Mouse (Mus musculus) midbrain, postnatal 0 days (tissue): ENCODE measurements around the gene Mrap. TPM values are rescaled to one million over a fixed set of nuclear protein-coding genes. Genes with fewer than 3 reads are reported as not detected.
A peak's percentile ranks its signal among the peaks of the same experiment; 100 is the strongest.

Source experiments
- ATAC-seq: fragments of 200-750 bp; cut with Nextera tagmentation; 2 replicates; pipeline ENCODE4 v1.8.0; 2017; ENCODE audit warnings: moderate number of reproducible peaks, mild to moderate bottlenecking, moderate TSS enrichment, moderate library complexity; ENCODE audit not compliant: low FRiP score
- DNase-seq: peaks from one replicate; pipeline ENCODE4 v3.0.0-alpha.2; 2015; ENCODE audit warnings: low spot score
- H3K27ac ChIP-seq: fragments of 300-500 bp; sonication (generic); 2 replicates; pipeline ENCODE4 v1.5.1; 2014; ENCODE audit warnings: low read depth, mild to moderate bottlenecking, low read length, mixed read lengths
- H3K27me3 ChIP-seq: fragments of 300-500 bp; sonication (generic); 2 replicates; pipeline ENCODE4 v1.6.1; 2014; ENCODE audit warnings: low read length, control low read depth, mixed read lengths; ENCODE audit not compliant: insufficient read depth
- H3K36me3 ChIP-seq: fragments of 300-500 bp; sonication (generic); 2 replicates; pipeline ENCODE4 v1.6.1; 2014; ENCODE audit warnings: low read length, control low read depth, mixed read lengths; ENCODE audit not compliant: insufficient read depth
- H3K4me1 ChIP-seq: fragments of 300-500 bp; sonication (generic); 2 replicates; pipeline ENCODE4 v1.6.1; 2014; ENCODE audit warnings: mild to moderate bottlenecking, control low read depth, antibody characterized with exemption, low read length, mixed read lengths; ENCODE audit not compliant: insufficient read depth
- H3K4me2 ChIP-seq: fragments of 300-500 bp; sonication (generic); 2 replicates; pipeline ENCODE4 v1.6.1; 2014; ENCODE audit warnings: low read depth, mild to moderate bottlenecking, low read length, mixed read lengths; ENCODE audit not compliant: poor library complexity, severe bottlenecking
- H3K4me3 ChIP-seq: fragments of 300-500 bp; sonication (generic); 2 replicates; pipeline ENCODE4 v1.5.1; 2014; ENCODE audit warnings: low read depth, mild to moderate bottlenecking, low read length, moderate library complexity
- H3K9ac ChIP-seq: fragments of 300-500 bp; sonication (generic); replicated peaks from 2 replicates; pipeline ENCODE4 v1.6.1; 2014; ENCODE audit warnings: mild to moderate bottlenecking, low read length, moderate library complexity, mixed read lengths; ENCODE audit not compliant: poor library complexity, severe bottlenecking
- H3K9me3 ChIP-seq: fragments of 300-500 bp; sonication (generic); 2 replicates; pipeline ENCODE4 v1.6.1; 2016; ENCODE audit warnings: low read length, control low read depth
- CTCF ChIP-seq: IDR thresholded peaks from 2 replicates; pipeline ENCODE4 v1.5.1; 2016; ENCODE audit warnings: antibody characterized with exemption, mild to moderate bottlenecking
- WGBS: fragments of 180-500 bp; shearing (Covaris S2); extraction: QIAGEN DNeasy Blood & Tissue Kit; methylation state at CpG from one replicate; pipeline ENCODE4 v1.1.7; 2014; 5-methylcytosine and 5-hydroxymethylcytosine counted together
- polyA plus RNA-seq: library from polyadenylated mRNA; unstranded; fragments of >200 nt; fragmentation: Nextera tagmentation; extraction: Ambion mirVana; gene quantifications from 2 replicates; pipeline ENCODE4 v1.2.1, GENCODE M21; 2015
- total RNA-seq: library from RNA; depleted of rRNA; stranded (reverse); fragments of >200 nt; gene quantifications from 2 replicates; pipeline ENCODE4 v1.2.3, GENCODE M21; 2014

The Mrap gene
- total and polyA plus RNA-seq, 2 experiments from 2014 or later, result 0.41 to 0.77 TPM

DNA sequence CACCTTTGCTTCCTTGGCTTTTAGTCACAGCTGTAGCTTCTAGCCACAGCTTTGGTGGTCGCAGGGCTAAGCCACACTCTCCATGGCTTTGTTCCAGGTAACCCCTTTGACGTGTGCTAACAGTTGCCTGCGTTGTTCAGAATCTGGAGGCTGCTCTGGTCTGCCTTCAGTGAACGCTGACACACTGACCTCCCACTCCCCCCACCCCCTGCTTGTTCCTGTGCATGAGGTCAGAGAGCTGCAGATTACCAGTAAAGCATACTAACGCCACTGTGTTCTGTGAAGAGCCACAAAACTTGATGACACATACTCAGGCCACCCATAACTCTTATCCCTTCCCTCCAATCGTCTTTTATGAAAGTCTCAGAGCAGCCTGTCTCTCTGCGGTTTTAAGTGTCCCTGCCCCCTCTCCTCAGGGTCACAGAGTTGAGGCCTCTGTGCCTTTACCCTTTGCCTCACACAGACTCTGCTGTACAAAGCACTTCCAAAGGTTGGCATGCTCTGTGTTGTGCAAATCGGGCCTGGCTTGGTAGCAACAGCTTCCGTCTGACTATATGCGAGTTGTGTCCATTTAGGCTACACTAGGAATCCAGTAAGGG is 1.2 kb upstream of the Mrap start:
- Histone ChIP-seq H3K9me3 (no peaks in the 10 kb centered on the region; the same call in 1 of the 2 replicates), H3K27ac (no peak overlapping the region), H3K36me3 (no peaks in the 10 kb centered on the region), H3K4me2 (no peak overlapping the region), H3K9ac (no peak overlapping the region), H3K27me3 (no peaks in the 10 kb centered on the region), H3K4me1 (no peaks in the 10 kb centered on the region), H3K4me3 (no peak overlapping the region)
- 74% methylated on average over 10 of the region's 10 CpGs for WGBS
- TF ChIP-seq CTCF, result no peak
- no peak for ATAC-seq
- no peak for DNase-seq

- TF ChIP-seq CTCF, result no peak
- WGBS, result 87% methylated on average over 6 of the region's 6 CpGs
- Histone ChIP-seq H3K27me3 (no peaks in the 10 kb centered on the region), H3K4me3 (no peak overlapping the region), H3K4me2 (no peak overlapping the region), H3K9me3 (no peaks in the 10 kb centered on the region), H3K27ac (no peak overlapping the region), H3K9ac (no peak overlapping the region), H3K4me1 (no peaks in the 10 kb centered on the region), H3K36me3 (peaks cover 16% of the 10 kb centered on the region)
- ATAC-seq (no peak), DNase-seq (no peak)
These were observed 9.1 kb downstream of the Mrap start for GRCm38 (mm10) chr16:90747143-90747542.

- WGBS, result 95% methylated on average over 7 of the region's 7 CpGs
- H3K27ac ChIP-seq, result no peak overlapping the region
- H3K9me3 ChIP-seq, result no peaks in the 10 kb centered on the region
- no peak overlapping the region for H3K4me2 ChIP-seq
- no peak for ATAC-seq
- no peak for DNase-seq
- no peak overlapping the region for H3K9ac ChIP-seq
- H3K36me3 ChIP-seq, result peaks cover 22% of the 10 kb centered on the region
- TF ChIP-seq CTCF, result no peak
- H3K4me3 ChIP-seq, result no peak overlapping the region
- no peaks in the 10 kb centered on the region for H3K4me1 ChIP-seq
- no peaks in the 10 kb centered on the region for H3K27me3 ChIP-seq
These were observed 10.2 kb downstream of the Mrap start for GRCm38 (mm10) chr16:90748169-90748568.

DNA sequence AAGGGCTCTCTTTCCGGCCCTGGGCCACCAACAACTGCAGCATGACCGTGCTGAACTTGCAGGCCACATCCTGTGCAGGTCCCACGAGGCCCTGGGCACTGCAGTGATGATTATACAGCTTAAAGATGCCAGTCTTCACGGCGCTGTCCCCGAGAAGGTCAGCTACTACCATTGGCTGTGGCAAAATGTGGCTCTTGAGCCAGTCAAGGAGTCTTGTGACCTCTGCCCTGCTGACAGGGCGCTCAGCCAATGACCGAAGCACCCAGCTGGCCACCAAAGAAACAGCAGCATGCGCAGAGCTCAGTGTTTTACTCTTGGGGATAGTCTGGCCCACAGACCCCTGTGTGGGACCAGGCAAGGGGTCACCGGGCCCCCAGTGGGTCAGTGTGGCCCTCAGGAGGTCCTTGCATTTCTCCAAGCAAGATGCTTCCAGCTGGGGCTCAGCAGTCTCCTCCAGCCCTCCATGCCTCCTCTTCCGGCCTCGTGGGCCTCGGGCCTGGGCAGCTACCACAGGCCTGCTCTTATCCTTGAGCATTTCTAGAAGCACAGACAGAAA is 15.5 kb downstream of the Mrap start:
- peaks cover 46% of the 10 kb centered on the region for H3K36me3 ChIP-seq
- no peak overlapping the region for H3K4me3 ChIP-seq
- ATAC-seq (no peak), DNase-seq (no peak)
- 93% methylated on average over 13 of the region's 13 CpGs for WGBS
- TF ChIP-seq CTCF, result no peak
- no peak overlapping the region for H3K9ac ChIP-seq
- H3K27me3 ChIP-seq, result no peaks in the 10 kb centered on the region
- no peak overlapping the region for H3K4me2 ChIP-seq
- no peaks in the 10 kb centered on the region for H3K4me1 ChIP-seq
- no peak overlapping the region for H3K27ac ChIP-seq
- H3K9me3 ChIP-seq, result no peaks in the 10 kb centered on the region

GRCm38 (mm10) chr16:90759335-90759734 is 21.3 kb downstream of the Mrap start:
- H3K27me3 ChIP-seq, result no peaks in the 10 kb centered on the region
- H3K36me3 ChIP-seq, result peaks cover 50% of the 10 kb centered on the region
- no peak overlapping the region for H3K27ac ChIP-seq
- no peak overlapping the region for H3K9ac ChIP-seq
- no peaks in the 10 kb centered on the region for H3K4me1 ChIP-seq
- DNase-seq (peak; percentile 5), ATAC-seq (no peak)
- no peaks in the 10 kb centered on the region for H3K9me3 ChIP-seq
- TF ChIP-seq CTCF, result no peak
- H3K4me3 ChIP-seq, result no peak overlapping the region
- no peak overlapping the region for H3K4me2 ChIP-seq
- WGBS, result 34% methylated on average over 3 of the region's 3 CpGs

DNA sequence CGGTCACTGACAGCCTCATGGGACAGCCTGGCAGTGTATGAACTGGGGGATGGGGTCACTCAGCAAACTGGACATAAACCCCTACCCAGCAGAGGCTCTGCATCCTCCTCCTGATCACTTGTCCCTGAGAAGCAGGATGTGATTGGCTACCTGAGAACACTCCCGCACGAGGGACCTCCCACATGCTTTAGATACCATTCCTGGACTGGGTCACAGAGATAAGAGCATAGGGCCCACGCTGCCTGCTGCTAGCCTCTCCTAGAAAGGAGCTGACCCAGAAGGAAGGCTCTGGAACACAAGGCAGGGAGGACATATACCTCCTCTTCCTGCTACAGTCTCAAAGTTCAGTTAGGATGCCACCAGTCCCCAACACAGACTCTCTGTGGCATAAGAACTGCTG is 22.5 kb downstream of the Mrap start:
- Histone ChIP-seq H3K9me3 (no peaks in the 10 kb centered on the region), H3K4me3 (no peak overlapping the region), H3K4me2 (no peak overlapping the region), H3K36me3 (peaks cover 48% of the 10 kb centered on the region), H3K27me3 (no peaks in the 10 kb centered on the region), H3K9ac (no peak overlapping the region), H3K4me1 (no peaks in the 10 kb centered on the region), H3K27ac (no peak overlapping the region)
- ATAC-seq (no peak), DNase-seq (no peak)
- no peak for TF ChIP-seq CTCF
- 82% methylated on average over 4 of the region's 4 CpGs for WGBS
